Mouse (Mus musculus) brain, adult 2 months (tissue): ENCODE measurements at regions not wholly inside any gene's neighbourhood (a gene's known extent, or its start where the extent isn't known, plus 50 kb on each side); places are given as distances from the start of the nearest gene placed in this dataset.
"Not testable (repeated sequence)": the region's sequence is repeated elsewhere in the genome, so short reads cannot be mapped to it uniquely, and the experiment has no call there.

Experiments used
- DNase-seq: peaks from one replicate; pipeline ENCODE4 v3.0.0; 2011; ENCODE audit warnings: low read depth, low spot score

- not testable (repeated sequence) for DNase-seq
Measured at GRCm38 (mm10) chrX:154717526-154717925, 138.4 kb upstream of the Samt2 start.

- peak; percentile 8 for DNase-seq
Measured at GRCm38 (mm10) chrX:154713641-154714255, 134.6 kb upstream of the Samt2 start.

DNA sequence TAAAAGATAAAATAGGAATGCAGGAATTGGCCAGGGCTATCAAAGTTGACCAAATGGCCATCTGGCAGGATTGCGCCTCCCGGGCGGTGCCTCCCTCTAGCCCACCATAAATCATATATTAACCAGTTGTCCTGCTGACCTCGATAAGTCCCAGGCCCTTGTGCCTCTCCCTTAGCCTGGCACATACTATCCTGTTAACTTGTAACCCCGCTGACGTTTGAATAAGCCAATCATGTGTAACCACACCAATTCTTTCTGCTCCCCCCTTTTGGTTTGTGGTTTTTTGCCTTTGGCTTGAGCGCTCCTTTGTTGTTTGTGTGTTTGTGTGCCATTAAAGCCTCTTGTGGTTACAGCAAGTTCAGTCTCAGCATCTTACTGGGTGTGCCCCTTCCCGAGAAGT, 133.4 kb upstream of the Samt2 start:
- not testable (repeated sequence) for DNase-seq

GRCm38 (mm10) chrX:154670529-154670928, 91.4 kb upstream of the Samt2 start:
- not testable (repeated sequence) for DNase-seq
